Mouse (Mus musculus): ENCODE measurements around the gene Npr2. TPM values are rescaled to one million over a fixed set of nuclear protein-coding genes. Genes with fewer than 3 reads are reported as not detected.
A peak's percentile ranks its signal among the peaks of the same experiment; 100 is the strongest.

The Npr2 gene
- polyA plus RNA-seq, 1 experiment, result 140 TPM

DNA sequence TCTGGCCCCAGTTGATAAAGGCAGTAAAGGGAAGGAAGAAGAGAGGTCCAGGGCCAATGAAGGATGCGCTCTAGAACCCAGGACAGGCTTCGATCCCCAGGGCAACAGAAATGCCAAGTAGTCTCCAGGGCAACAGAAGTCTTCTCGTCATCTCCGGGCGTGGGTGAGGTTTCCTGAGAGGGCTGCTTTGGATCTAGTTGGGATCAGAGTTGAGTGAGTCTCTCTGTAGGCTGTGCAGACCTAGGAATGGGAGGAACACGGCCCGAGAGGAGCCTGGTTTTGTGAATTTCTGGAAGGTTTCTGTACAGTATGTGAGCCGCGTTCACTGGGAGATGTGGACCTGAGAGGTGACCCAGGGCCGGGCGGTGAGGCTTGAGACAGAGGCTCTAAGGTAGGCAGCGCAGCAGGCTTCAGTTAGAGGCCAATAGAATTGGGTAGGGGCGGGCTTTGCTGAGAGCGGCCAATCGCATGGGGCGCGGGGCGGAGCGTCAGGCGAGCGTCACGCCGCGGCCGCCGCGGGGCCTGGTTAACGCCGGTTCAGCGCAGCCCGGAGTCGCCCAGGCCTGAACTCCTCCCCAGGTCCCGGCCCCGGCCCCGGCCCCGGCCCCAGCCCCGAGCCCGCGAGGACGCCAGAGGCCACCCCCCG, 37.2 kb downstream of the Npr2 start, which contains the start of the genes Tmem8b and Fam221b:
Gene Tmem8b, plus strand, starts transcription at position 190 of the 646 bp plus-strand sequence.
Gene Fam221b, minus strand, starts transcription at position 364 of the 646 bp plus-strand sequence.
- peak; percentile 88 for TF ChIP-seq POLR2A (IDR thresholded peaks at IDR 0.05; ENCODE audit: borderline replicate concordance, insufficient read depth, low read length)
- no peak for TF ChIP-seq CTCF (IDR thresholded peaks at IDR 0.05; ENCODE audit: borderline replicate concordance, insufficient read depth, low read depth, low read length)

DNA sequence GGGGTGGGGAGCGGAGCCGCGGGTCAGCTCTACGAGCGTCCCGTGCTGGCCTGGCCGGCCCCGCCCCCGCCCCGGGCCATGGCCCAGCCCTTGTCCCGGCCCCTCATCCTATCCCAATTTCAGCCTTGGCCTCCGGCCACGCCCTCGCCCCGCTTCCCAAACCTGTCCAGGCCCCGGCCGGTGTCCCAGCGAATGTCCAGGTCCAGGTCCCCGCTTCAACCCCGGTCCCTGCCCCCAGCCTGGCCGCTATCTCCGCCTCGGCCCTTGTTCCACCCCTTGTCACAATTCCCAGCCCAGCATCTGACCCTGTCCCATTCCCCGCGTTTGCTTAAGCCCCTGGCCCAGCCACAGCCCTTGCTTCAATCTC, 37.7 kb downstream of the Npr2 start:
- Histone ChIP-seq H3K27ac (ENCODE audit: insufficient read depth, low read length) (0 out of 2 replicates have a peak overlapping the region, but pooled peaks have one; percentile 22), H3K27me3 (ENCODE audit: control insufficient read depth, insufficient read depth, low read length) (no peaks in the 10 kb centered on the region), H3K4me1 (ENCODE audit: control insufficient read depth, insufficient read depth, low read length) (peaks cover 15% of the 10 kb centered on the region), H3K4me3 (replicated peaks; ENCODE audit: insufficient read depth, low read depth, low read length) (peak overlapping the region; percentile 88)
- DNase-seq, result peak in 1 of 2 experiments; percentile 78
- under 1% methylated on average over 24 of the region's 25 CpGs for WGBS
- no peak for TF ChIP-seq CTCF (IDR thresholded peaks at IDR 0.05; ENCODE audit: borderline replicate concordance, insufficient read depth, low read depth, low read length)
- no peak for TF ChIP-seq POLR2A (IDR thresholded peaks at IDR 0.05; ENCODE audit: borderline replicate concordance, insufficient read depth, low read length)

More for the DNA sequence above, 37.2 kb downstream of the Npr2 start, which contains the start of the genes Tmem8b and Fam221b:
- under 1% methylated on average over 39 of the region's 41 CpGs for WGBS
- H3K4me3 ChIP-seq (replicated peaks; ENCODE audit: insufficient read depth, low read depth, low read length), result peak within 1 kb of the TSS; percentile 88
- H3K4me1 ChIP-seq (ENCODE audit: control insufficient read depth, insufficient read depth, low read length), result peaks cover 15% of the 10 kb centered on the region
- H3K27me3 ChIP-seq (ENCODE audit: control insufficient read depth, insufficient read depth, low read length), result no peaks in the 10 kb centered on the region
- H3K27ac ChIP-seq (ENCODE audit: insufficient read depth, low read length), result peak within 1 kb of the TSS; percentile 52
- DNase-seq, result peak; percentile 94 to 95

DNA sequence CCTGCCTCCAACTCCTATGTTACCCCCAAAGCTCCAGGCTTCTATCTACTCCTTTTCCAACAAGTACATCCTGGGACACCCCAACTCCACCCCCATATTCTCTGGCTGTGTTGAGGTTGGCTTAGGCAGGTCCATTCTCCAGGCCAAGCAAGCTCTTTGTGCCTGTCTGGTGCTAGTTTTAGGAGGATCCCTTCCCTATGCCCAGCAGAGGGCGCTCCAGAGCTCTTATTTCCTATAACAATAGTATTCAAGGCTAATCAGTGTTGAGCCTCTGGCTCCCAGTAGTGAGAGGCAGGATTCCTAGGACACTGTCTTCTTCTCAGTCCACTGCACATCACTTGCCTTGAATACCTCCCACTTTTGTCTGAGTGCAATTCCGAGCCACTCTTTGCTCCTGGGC, 40.3 kb downstream of the Npr2 start:
- H3K27ac ChIP-seq (ENCODE audit: insufficient read depth, low read length), result no peak overlapping the region
- 1% methylated on average over 2 of the region's 2 CpGs for WGBS
- TF ChIP-seq CTCF (IDR thresholded peaks at IDR 0.05; ENCODE audit: borderline replicate concordance, insufficient read depth, low read depth, low read length), result peak; percentile 78
- TF ChIP-seq POLR2A (IDR thresholded peaks at IDR 0.05; ENCODE audit: borderline replicate concordance, insufficient read depth, low read length), result no peak
- peak; percentile 85 to 91 for DNase-seq
- no peaks in the 10 kb centered on the region for H3K27me3 ChIP-seq (ENCODE audit: control insufficient read depth, insufficient read depth, low read length)
- no peak overlapping the region for H3K4me3 ChIP-seq (replicated peaks; ENCODE audit: insufficient read depth, low read depth, low read length)
- H3K4me1 ChIP-seq (ENCODE audit: control insufficient read depth, insufficient read depth, low read length), result peaks cover 15% of the 10 kb centered on the region

DNA sequence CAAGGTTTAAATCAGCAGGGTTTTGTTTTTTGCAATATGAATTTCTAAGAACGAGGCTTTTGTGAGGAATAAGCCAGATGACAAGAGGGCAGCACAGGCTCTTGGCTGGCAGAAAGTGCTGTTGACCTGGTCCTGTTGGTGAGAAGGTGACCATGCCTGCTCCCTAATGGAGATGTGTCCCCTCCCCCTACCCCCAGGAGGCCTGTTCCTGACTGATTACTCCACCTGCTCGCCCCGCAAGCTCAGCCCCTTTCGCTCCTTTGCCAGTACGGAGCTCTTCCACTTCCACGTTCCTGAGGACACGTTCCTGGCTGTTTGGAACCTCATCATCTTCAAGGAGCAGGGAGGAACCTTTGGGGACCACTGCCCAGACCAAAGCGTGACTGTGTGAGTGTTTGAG, 42.0 kb downstream of the Npr2 start:
- no peak overlapping the region for H3K4me3 ChIP-seq (replicated peaks; ENCODE audit: insufficient read depth, low read depth, low read length)
- H3K27ac ChIP-seq (ENCODE audit: insufficient read depth, low read length), result no peak overlapping the region
- WGBS, result 45% methylated on average over 8 of the region's 8 CpGs

DNA sequence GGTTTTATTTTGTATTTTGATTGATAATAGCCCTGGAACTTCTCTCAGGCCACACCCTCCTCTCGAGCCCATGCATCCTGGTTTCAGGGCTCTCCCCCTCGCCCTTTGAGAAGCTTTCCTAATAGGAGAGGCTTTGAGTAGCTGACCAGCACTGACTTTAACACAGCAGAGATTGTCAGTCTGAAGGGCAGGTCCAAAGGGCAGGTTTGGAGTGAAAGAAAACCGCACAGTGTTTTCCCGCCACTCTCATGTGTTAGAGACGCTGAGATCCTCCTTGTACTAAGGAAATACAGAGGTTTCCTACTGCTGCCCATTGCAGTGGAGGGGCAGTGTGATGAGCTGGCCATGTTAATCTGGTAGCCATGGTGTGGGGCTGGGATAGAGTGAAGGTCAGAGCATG, 43.2 kb downstream of the Npr2 start:
- H3K27me3 ChIP-seq (ENCODE audit: control insufficient read depth, insufficient read depth, low read length), result no peaks in the 10 kb centered on the region
- H3K27ac ChIP-seq (ENCODE audit: insufficient read depth, low read length), result no peak overlapping the region
- no peak for DNase-seq
- WGBS, result 85% methylated on average over 5 of the region's 5 CpGs
- TF ChIP-seq POLR2A (IDR thresholded peaks at IDR 0.05; ENCODE audit: borderline replicate concordance, insufficient read depth, low read length) (no peak), CTCF (IDR thresholded peaks at IDR 0.05; ENCODE audit: borderline replicate concordance, insufficient read depth, low read depth, low read length) (no peak)
- no peak overlapping the region for H3K4me3 ChIP-seq (replicated peaks; ENCODE audit: insufficient read depth, low read depth, low read length)
- peaks cover 32% of the 10 kb centered on the region for H3K4me1 ChIP-seq (ENCODE audit: control insufficient read depth, insufficient read depth, low read length)

More for the DNA sequence above, 42.0 kb downstream of the Npr2 start:
- Histone ChIP-seq H3K27me3 (ENCODE audit: control insufficient read depth, insufficient read depth, low read length) (no peaks in the 10 kb centered on the region), H3K4me1 (ENCODE audit: control insufficient read depth, insufficient read depth, low read length) (peaks cover 19% of the 10 kb centered on the region)
- TF ChIP-seq CTCF (IDR thresholded peaks at IDR 0.05; ENCODE audit: borderline replicate concordance, insufficient read depth, low read depth, low read length), result no peak
- no peak for TF ChIP-seq POLR2A (IDR thresholded peaks at IDR 0.05; ENCODE audit: borderline replicate concordance, insufficient read depth, low read length)
- no peak for DNase-seq

- no peak for TF ChIP-seq POLR2A (IDR thresholded peaks at IDR 0.05; ENCODE audit: borderline replicate concordance, insufficient read depth, low read length)
- TF ChIP-seq CTCF (IDR thresholded peaks at IDR 0.05; ENCODE audit: borderline replicate concordance, insufficient read depth, low read depth, low read length), result no peak
- WGBS, result 79% methylated on average over 4 of the region's 4 CpGs
- peaks cover 31% of the 10 kb centered on the region for H3K4me1 ChIP-seq (ENCODE audit: control insufficient read depth, insufficient read depth, low read length)
- no peak overlapping the region for H3K27ac ChIP-seq (ENCODE audit: insufficient read depth, low read length)
- no peak overlapping the region for H3K4me3 ChIP-seq (replicated peaks; ENCODE audit: insufficient read depth, low read depth, low read length)
- no peak for DNase-seq
- no peaks in the 10 kb centered on the region for H3K27me3 ChIP-seq (ENCODE audit: control insufficient read depth, insufficient read depth, low read length)
Observed at GRCm38 (mm10) chr4:43675608-43676007, 43.9 kb downstream of the Npr2 start.

DNA sequence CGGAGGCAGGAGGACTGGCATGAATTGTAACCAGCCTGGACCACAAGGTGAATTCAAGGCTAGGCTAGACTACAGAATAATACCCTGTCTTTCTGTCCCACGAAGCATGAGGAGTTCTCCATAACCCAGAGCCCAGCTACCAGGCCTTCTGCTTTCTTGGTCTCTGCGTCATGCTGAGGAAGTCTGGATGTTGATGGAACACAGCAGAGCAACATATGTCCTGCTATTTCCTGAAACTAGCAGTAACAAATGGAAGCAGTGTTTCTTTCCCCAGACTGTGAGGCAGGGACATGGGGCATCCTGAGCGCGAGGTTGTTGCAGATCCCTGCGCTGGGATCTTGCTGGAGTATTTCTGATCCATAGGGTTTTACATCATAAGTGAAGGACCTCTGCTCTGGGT, 46.8 kb downstream of the Npr2 start:
- peaks cover 22% of the 10 kb centered on the region for H3K4me1 ChIP-seq (ENCODE audit: control insufficient read depth, insufficient read depth, low read length)
- H3K27me3 ChIP-seq (ENCODE audit: control insufficient read depth, insufficient read depth, low read length), result no peaks in the 10 kb centered on the region
- DNase-seq, result peak in 1 of 2 experiments; percentile 53
- TF ChIP-seq CTCF (IDR thresholded peaks at IDR 0.05; ENCODE audit: borderline replicate concordance, insufficient read depth, low read depth, low read length) (no peak), POLR2A (IDR thresholded peaks at IDR 0.05; ENCODE audit: borderline replicate concordance, insufficient read depth, low read length) (no peak)
- WGBS, result 44% methylated on average over 6 of the region's 6 CpGs
- no peak overlapping the region for H3K4me3 ChIP-seq (replicated peaks; ENCODE audit: insufficient read depth, low read depth, low read length)
- H3K27ac ChIP-seq (ENCODE audit: insufficient read depth, low read length), result no peak overlapping the region

Measured in cerebellum, adult 2 months (tissue).